Mouse (Mus musculus) left cerebral cortex, adult 2 months (tissue): ENCODE data around the gene Esrrg. TPM values are rescaled to one million over a fixed set of nuclear protein-coding genes. Genes with fewer than 3 reads are reported as not detected.

Experiments
- DNase-seq, 2 experiments: peaks; one replicate each; pipeline ENCODE4 v3.0.0; 2021 to 2022; ENCODE audit warnings: low spot score in 2 of 2, mixed read lengths in 1 of 2; ENCODE audit errors: extremely low spot score in 1 of 2
- H3K27ac ChIP-seq: fragments of 200-600 bp; 2 replicates; pipeline ENCODE4 v1.8.1; 2022
- H3K4me3 ChIP-seq: fragments of 200-600 bp; 2 replicates; pipeline ENCODE4 v1.8.1; 2022
- CTCF ChIP-seq: fragments of 200-600 bp; IDR thresholded peaks from 2 replicates; pipeline ENCODE4 v1.8.1; 2022; ENCODE audit warnings: antibody characterized with exemption, mild to moderate bottlenecking, moderate library complexity
- intact Hi-C: fragments of 180-260 bp; cut with DNase I; formaldehyde crosslinking; loops from one replicate; pipeline ENCODE4 v1.15.1; 2025
- total RNA-seq, 2 experiments: library from RNA; stranded (reverse); gene quantifications; 2 replicates each; pipeline ENCODE4 v1.2.3; 2021

Gene Esrrg
- total RNA-seq, 2 experiments from 2014 or later, result 25.1 to 27.0 TPM

DNA sequence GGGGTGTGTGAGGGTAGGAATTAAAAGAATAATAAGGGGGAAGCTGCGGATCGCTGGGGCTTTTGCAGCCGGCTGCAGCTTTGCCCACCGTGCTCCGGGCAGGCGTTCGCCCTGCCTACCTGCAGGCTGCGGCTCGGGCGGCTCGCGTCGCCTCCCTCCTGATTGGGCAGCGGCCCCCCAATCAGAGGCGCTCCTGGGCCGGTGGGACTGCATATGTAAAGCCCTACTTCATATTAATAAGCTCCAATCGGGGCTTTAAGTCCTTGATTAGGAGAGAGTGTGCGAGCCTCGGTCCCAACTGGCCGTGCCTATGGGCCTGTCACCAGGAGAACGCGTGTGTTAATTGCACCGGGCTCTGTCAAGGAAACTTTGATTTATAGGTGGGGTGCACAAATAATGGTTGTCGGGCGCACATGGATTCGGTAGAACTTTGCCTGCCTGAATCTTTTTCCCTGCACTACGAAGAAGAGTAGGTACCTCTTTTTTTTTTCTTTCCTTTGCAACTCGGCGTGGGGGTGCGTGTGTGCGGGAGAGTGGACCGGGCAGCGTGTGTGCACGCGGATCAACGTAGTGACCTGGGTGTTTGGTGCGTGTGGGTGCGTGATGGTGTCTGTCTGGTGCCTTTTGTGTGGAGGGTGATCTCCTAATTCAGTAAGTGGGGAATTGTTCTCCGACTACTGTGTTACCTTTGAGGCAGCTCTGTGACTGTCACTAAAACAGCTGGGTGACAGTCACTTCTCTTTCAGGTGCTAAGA, 389.2 kb downstream of the Esrrg start:
- no peak for TF ChIP-seq CTCF
- DNase-seq, result peak; percentile 53 to 63
- Histone ChIP-seq H3K4me3 (peak overlapping the region; percentile 42), H3K27ac (no peak overlapping the region)
- intact Hi-C loops, result no loop called here

- no peak for TF ChIP-seq CTCF
- no peak overlapping the region for H3K4me3 ChIP-seq
Observed at GRCm38 (mm10) chr1:187999121-187999520, 390.5 kb downstream of the Esrrg start.

GRCm38 (mm10) chr1:188000189-188000588, 391.6 kb downstream of the Esrrg start:
- intact Hi-C loops, result no loop called here
- no peak for TF ChIP-seq CTCF
- H3K4me3 ChIP-seq, result no peak overlapping the region

More at GRCm38 (mm10) chr1:187999121-187999520, 390.5 kb downstream of the Esrrg start:
- no peak for DNase-seq
- H3K27ac ChIP-seq, result no peak overlapping the region
- intact Hi-C loops, result no loop called here

GRCm38 (mm10) chr1:188006820-188007491, 398.4 kb downstream of the Esrrg start:
- no peak for DNase-seq
- no peak overlapping the region for H3K4me3 ChIP-seq
- intact Hi-C loops, result no loop called here
- H3K27ac ChIP-seq, result no peak overlapping the region
- no peak for TF ChIP-seq CTCF

More at GRCm38 (mm10) chr1:188000189-188000588, 391.6 kb downstream of the Esrrg start:
- no peak for DNase-seq
- no peak overlapping the region for H3K27ac ChIP-seq

- TF ChIP-seq CTCF, result no peak
- DNase-seq, result no peak
- intact Hi-C loops, result no loop called here
- Histone ChIP-seq H3K27ac (no peak overlapping the region), H3K4me3 (no peak overlapping the region)
Observed at GRCm38 (mm10) chr1:188008476-188008875, 399.9 kb downstream of the Esrrg start.

GRCm38 (mm10) chr1:188009868-188010267, 401.3 kb downstream of the Esrrg start:
- Histone ChIP-seq H3K4me3 (no peak overlapping the region), H3K27ac (no peak overlapping the region)
- intact Hi-C loops, result no loop called here
- DNase-seq, result no peak
- no peak for TF ChIP-seq CTCF

DNA sequence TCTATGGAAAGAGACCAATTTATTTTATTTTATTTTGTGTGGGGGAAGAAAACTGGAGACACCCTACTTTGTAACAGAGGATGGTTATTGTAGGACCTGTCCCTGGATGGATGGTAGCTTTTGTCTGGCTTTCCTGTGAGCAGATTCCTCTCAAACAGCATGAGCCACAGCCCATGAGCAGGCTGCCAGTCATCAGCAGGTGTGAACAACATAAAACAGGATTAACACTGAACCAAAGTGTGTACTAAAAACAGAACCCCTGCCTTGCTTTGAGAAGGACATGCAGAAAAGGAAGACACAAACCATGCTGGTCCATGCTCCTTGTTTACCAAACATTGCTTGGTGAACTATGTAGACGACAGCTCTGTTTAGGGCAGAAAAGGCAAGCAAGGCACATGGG, 402.3 kb downstream of the Esrrg start:
- no peak overlapping the region for H3K27ac ChIP-seq
- no peak overlapping the region for H3K4me3 ChIP-seq
- no peak for DNase-seq
- TF ChIP-seq CTCF, result no peak
- intact Hi-C loops, result no loop called here

GRCm38 (mm10) chr1:188014411-188014810, 405.8 kb downstream of the Esrrg start:
- no peak for TF ChIP-seq CTCF
- H3K27ac ChIP-seq, result no peak overlapping the region
- DNase-seq, result peak in 1 of 2 experiments; percentile 26

GRCm38 (mm10) chr1:188017956-188018862, 409.6 kb downstream of the Esrrg start:
- peak; percentile 3; the same call in 1 of the 2 replicates for TF ChIP-seq CTCF
- no peak overlapping the region for H3K4me3 ChIP-seq
- peak in 1 of 2 experiments; percentile 18 for DNase-seq
- H3K27ac ChIP-seq, result no peak overlapping the region
- intact Hi-C loops, result no loop called here

More at GRCm38 (mm10) chr1:188014411-188014810, 405.8 kb downstream of the Esrrg start:
- no peak overlapping the region for H3K4me3 ChIP-seq
- intact Hi-C loops, result no loop called here

DNA sequence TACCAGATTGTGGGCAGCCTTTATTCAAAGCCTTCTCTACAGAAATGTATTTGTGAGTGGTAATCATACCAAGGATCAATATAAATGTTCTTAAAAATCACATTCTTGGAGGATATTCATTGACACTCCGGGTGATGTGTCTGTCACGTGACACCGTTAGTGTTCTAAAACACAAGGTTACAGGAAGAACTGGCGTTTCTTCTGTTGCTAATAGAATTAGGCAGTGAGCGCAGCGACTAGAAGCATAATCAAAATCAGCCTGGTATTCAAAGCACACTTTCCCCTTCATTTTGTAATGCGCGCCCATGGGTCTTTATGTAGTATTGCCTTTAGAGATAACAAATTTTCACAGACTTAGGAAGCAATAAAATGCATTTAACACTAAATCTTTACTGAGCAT, 420.6 kb downstream of the Esrrg start:
- no peak for DNase-seq
- TF ChIP-seq CTCF, result no peak
- H3K27ac ChIP-seq, result no peak overlapping the region
- H3K4me3 ChIP-seq, result no peak overlapping the region
- intact Hi-C loops, result no loop called here

DNA sequence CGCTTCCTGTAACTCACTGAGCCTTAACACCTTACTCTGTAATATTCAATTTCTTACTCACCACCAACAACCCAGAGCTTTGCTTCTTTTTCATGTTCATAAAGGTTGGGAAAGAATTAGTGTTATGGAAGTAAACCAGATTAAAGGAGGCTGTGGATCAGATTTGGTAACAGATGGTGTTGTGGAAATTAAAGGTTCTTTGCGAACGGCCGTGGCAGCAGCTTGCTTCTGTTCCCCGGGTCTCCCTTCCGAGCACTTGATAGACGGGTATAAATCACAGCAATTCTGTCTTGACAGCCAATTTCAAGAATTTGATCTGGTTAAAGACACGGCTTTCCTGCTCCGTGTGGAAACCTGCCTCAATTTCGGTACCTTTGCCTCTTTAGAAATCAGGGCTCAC, 421.5 kb downstream of the Esrrg start:
- intact Hi-C loops, result no loop called here
- no peak for DNase-seq
- TF ChIP-seq CTCF, result no peak
- Histone ChIP-seq H3K4me3 (no peak overlapping the region), H3K27ac (no peak overlapping the region)
